Mouse (Mus musculus): ENCODE measurements around the gene Hoxa1. TPM values are rescaled to one million over a fixed set of nuclear protein-coding genes. Genes with fewer than 3 reads are reported as not detected.

Hoxa1 gene
- polyA plus RNA-seq, 1 experiment = 2.4 TPM

- no peak for TF ChIP-seq CTCF (IDR thresholded peaks at IDR 0.05; ENCODE audit: borderline replicate concordance, insufficient read depth, low read length)
- TF ChIP-seq POLR2A (IDR thresholded peaks at IDR 0.05; ENCODE audit: low read depth, low read length) = no peak
- Histone ChIP-seq H3K4me1 (ENCODE audit: control insufficient read depth, insufficient read depth, low read length) (peaks cover 8% of the 10 kb centered on the region), H3K27ac (ENCODE audit: insufficient read depth, low read length) (peak overlapping the region; percentile 81)
These were observed 17.7 kb upstream of the Hoxa1 start for GRCm38 (mm10) chr6:52175864-52176263.

GRCm38 (mm10) chr6:52174968-52175751 is 17.0 kb upstream of the Hoxa1 start:
- Histone ChIP-seq H3K27ac (ENCODE audit: insufficient read depth, low read length) (peak overlapping the region; percentile 39), H3K4me1 (ENCODE audit: control insufficient read depth, insufficient read depth, low read length) (peaks cover 8% of the 10 kb centered on the region)

More at GRCm38 (mm10) chr6:52175864-52176263, 17.7 kb upstream of the Hoxa1 start:
- peak overlapping the region; percentile 48 for H3K4me3 ChIP-seq (ENCODE audit: insufficient read depth, low read length)

GRCm38 (mm10) chr6:52173648-52174047 is 15.5 kb upstream of the Hoxa1 start:
- no peak overlapping the region for H3K4me3 ChIP-seq (ENCODE audit: insufficient read depth, low read length)
- no peak for TF ChIP-seq CTCF (IDR thresholded peaks at IDR 0.05; ENCODE audit: borderline replicate concordance, insufficient read depth, low read length)
- no peak for TF ChIP-seq POLR2A (IDR thresholded peaks at IDR 0.05; ENCODE audit: low read depth, low read length)
- peaks cover 8% of the 10 kb centered on the region for H3K4me1 ChIP-seq (ENCODE audit: control insufficient read depth, insufficient read depth, low read length)
- H3K27ac ChIP-seq (ENCODE audit: insufficient read depth, low read length) = peak overlapping the region; percentile 90; the same call in 1 of the 2 replicates

More at GRCm38 (mm10) chr6:52174968-52175751, 17.0 kb upstream of the Hoxa1 start:
- H3K4me3 ChIP-seq (ENCODE audit: insufficient read depth, low read length) = peak overlapping the region; percentile 48
- TF ChIP-seq CTCF (IDR thresholded peaks at IDR 0.05; ENCODE audit: borderline replicate concordance, insufficient read depth, low read length) (no peak), POLR2A (IDR thresholded peaks at IDR 0.05; ENCODE audit: low read depth, low read length) (no peak)

GRCm38 (mm10) chr6:52172501-52172900 is 14.4 kb upstream of the Hoxa1 start:
- Histone ChIP-seq H3K4me3 (ENCODE audit: insufficient read depth, low read length) (peak overlapping the region; percentile 20), H3K27ac (ENCODE audit: insufficient read depth, low read length) (peak overlapping the region; percentile 90; the same call in 1 of the 2 replicates), H3K4me1 (ENCODE audit: control insufficient read depth, insufficient read depth, low read length) (peaks cover 8% of the 10 kb centered on the region)
- no peak for TF ChIP-seq CTCF (IDR thresholded peaks at IDR 0.05; ENCODE audit: borderline replicate concordance, insufficient read depth, low read length)
- peak; percentile 55 for TF ChIP-seq POLR2A (IDR thresholded peaks at IDR 0.05; ENCODE audit: low read depth, low read length)

- Histone ChIP-seq H3K27ac (ENCODE audit: insufficient read depth, low read length) (peak overlapping the region; percentile 66), H3K4me1 (ENCODE audit: control insufficient read depth, insufficient read depth, low read length) (peaks cover 8% of the 10 kb centered on the region), H3K4me3 (ENCODE audit: insufficient read depth, low read length) (no peak overlapping the region)
- TF ChIP-seq CTCF (IDR thresholded peaks at IDR 0.05; ENCODE audit: borderline replicate concordance, insufficient read depth, low read length) = no peak
- TF ChIP-seq POLR2A (IDR thresholded peaks at IDR 0.05; ENCODE audit: low read depth, low read length) = no peak
These were observed 13.8 kb upstream of the Hoxa1 start for GRCm38 (mm10) chr6:52171938-52172337.

- H3K4me3 ChIP-seq (ENCODE audit: insufficient read depth, low read length) = no peak overlapping the region
- TF ChIP-seq POLR2A (IDR thresholded peaks at IDR 0.05; ENCODE audit: low read depth, low read length) (no peak), CTCF (IDR thresholded peaks at IDR 0.05; ENCODE audit: borderline replicate concordance, insufficient read depth, low read length) (no peak)
- H3K27ac ChIP-seq (ENCODE audit: insufficient read depth, low read length) = peak overlapping the region; percentile 66
- peaks cover 8% of the 10 kb centered on the region for H3K4me1 ChIP-seq (ENCODE audit: control insufficient read depth, insufficient read depth, low read length)
These were observed 13.2 kb upstream of the Hoxa1 start for GRCm38 (mm10) chr6:52171331-52171730.

GRCm38 (mm10) chr6:52170898-52171223 is 12.7 kb upstream of the Hoxa1 start:
- no peak for TF ChIP-seq CTCF (IDR thresholded peaks at IDR 0.05; ENCODE audit: borderline replicate concordance, insufficient read depth, low read length)
- TF ChIP-seq POLR2A (IDR thresholded peaks at IDR 0.05; ENCODE audit: low read depth, low read length) = no peak
- peaks cover 8% of the 10 kb centered on the region for H3K4me1 ChIP-seq (ENCODE audit: control insufficient read depth, insufficient read depth, low read length)
- no peak overlapping the region for H3K4me3 ChIP-seq (ENCODE audit: insufficient read depth, low read length)
- peak overlapping the region; percentile 66 for H3K27ac ChIP-seq (ENCODE audit: insufficient read depth, low read length)

- TF ChIP-seq CTCF (IDR thresholded peaks at IDR 0.05; ENCODE audit: borderline replicate concordance, insufficient read depth, low read length) (no peak), POLR2A (IDR thresholded peaks at IDR 0.05; ENCODE audit: low read depth, low read length) (no peak)
- Histone ChIP-seq H3K27ac (ENCODE audit: insufficient read depth, low read length) (peak overlapping the region; percentile 66), H3K4me3 (ENCODE audit: insufficient read depth, low read length) (no peak overlapping the region), H3K4me1 (ENCODE audit: control insufficient read depth, insufficient read depth, low read length) (peaks cover 8% of the 10 kb centered on the region)
These were observed 12.2 kb upstream of the Hoxa1 start for GRCm38 (mm10) chr6:52170166-52170897.

- H3K27ac ChIP-seq (ENCODE audit: insufficient read depth, low read length) = peak overlapping the region; percentile 66; the same call in 1 of the 2 replicates
- TF ChIP-seq POLR2A (IDR thresholded peaks at IDR 0.05; ENCODE audit: low read depth, low read length) = no peak
- TF ChIP-seq CTCF (IDR thresholded peaks at IDR 0.05; ENCODE audit: borderline replicate concordance, insufficient read depth, low read length) = no peak
- H3K4me1 ChIP-seq (ENCODE audit: control insufficient read depth, insufficient read depth, low read length) = peaks cover 8% of the 10 kb centered on the region
- no peak overlapping the region for H3K4me3 ChIP-seq (ENCODE audit: insufficient read depth, low read length)
These were observed 11.5 kb upstream of the Hoxa1 start for GRCm38 (mm10) chr6:52169499-52170165.
